Mouse (Mus musculus): ENCODE results near the gene Ddi2.

Ddi2 gene

GRCm38 (mm10) chr4:141722731-141723672, at the start of gene Ddi2:
TSS of gene Ddi2 (minus strand) at chr4:141723419.
- in situ Hi-C loops (cut with MboI, MseI): no loop called here

- in situ Hi-C loops (cut with MboI, MseI): loop anchor here (5.0 kb wide), 1 partner anchor 91 kb away; no protein-coding TSS in a partner anchor
These were observed 49.8 kb upstream of the Ddi2 start for GRCm38 (mm10) chr4:141773019-141773418.

- in situ Hi-C loops (cut with MboI, MseI): loop anchor here (5.0 kb wide), 1 partner anchor 90 kb away; no protein-coding TSS in a partner anchor
These were observed 48.6 kb upstream of the Ddi2 start for GRCm38 (mm10) chr4:141771823-141772222.

- in situ Hi-C loops (cut with MboI, MseI): loop anchor here (5.0 kb wide), 1 partner anchor 87 kb away; no protein-coding TSS in a partner anchor
These were observed 46.4 kb upstream of the Ddi2 start for GRCm38 (mm10) chr4:141769501-141770160.

GRCm38 (mm10) chr4:141767353-141768036, 44.3 kb upstream of the Ddi2 start:
- in situ Hi-C loops (cut with MboI, MseI): no loop called here

GRCm38 (mm10) chr4:141766668-141767352, 43.6 kb upstream of the Ddi2 start:
- in situ Hi-C loops (cut with MboI, MseI): no loop called here

- in situ Hi-C loops (cut with MboI, MseI): no loop called here
These were observed 43.1 kb upstream of the Ddi2 start for GRCm38 (mm10) chr4:141766316-141766667.

- in situ Hi-C loops (cut with MboI, MseI): no loop called here
These were observed 41.8 kb upstream of the Ddi2 start for GRCm38 (mm10) chr4:141765008-141765407.

- in situ Hi-C loops (cut with MboI, MseI): no loop called here
These were observed 40.3 kb upstream of the Ddi2 start for GRCm38 (mm10) chr4:141763476-141763875.

GRCm38 (mm10) chr4:141762102-141762598, 38.9 kb upstream of the Ddi2 start:
- in situ Hi-C loops (cut with MboI, MseI): no loop called here

GRCm38 (mm10) chr4:141760942-141761341, 37.7 kb upstream of the Ddi2 start:
- in situ Hi-C loops (cut with MboI, MseI): no loop called here

- in situ Hi-C loops (cut with MboI, MseI): no loop called here
These were observed 35.8 kb upstream of the Ddi2 start for GRCm38 (mm10) chr4:141758874-141759542.

- in situ Hi-C loops (cut with MboI, MseI): no loop called here
These were observed 33.9 kb upstream of the Ddi2 start for GRCm38 (mm10) chr4:141757124-141757523.

GRCm38 (mm10) chr4:141755375-141755930, 32.2 kb upstream of the Ddi2 start:
- in situ Hi-C loops (cut with MboI, MseI): no loop called here

GRCm38 (mm10) chr4:141752076-141752421, 28.8 kb upstream of the Ddi2 start:
- in situ Hi-C loops (cut with MboI, MseI): no loop called here

- in situ Hi-C loops (cut with MboI, MseI): no loop called here
These were observed 28.3 kb upstream of the Ddi2 start for GRCm38 (mm10) chr4:141751419-141752075.

- in situ Hi-C loops (cut with MboI, MseI): no loop called here
These were observed 27.6 kb upstream of the Ddi2 start for GRCm38 (mm10) chr4:141750826-141751225.

GRCm38 (mm10) chr4:141749557-141749956, 26.3 kb upstream of the Ddi2 start:
- in situ Hi-C loops (cut with MboI, MseI): no loop called here

- in situ Hi-C loops (cut with MboI, MseI): no loop called here
These were observed 23.5 kb upstream of the Ddi2 start, which contains the start of gene Agmat for GRCm38 (mm10) chr4:141746578-141747346. TSS of gene Agmat (plus strand) at chr4:141746672.
